Mouse (Mus musculus): Measurements from ENCODE around the gene Ccdc36.

DNA sequence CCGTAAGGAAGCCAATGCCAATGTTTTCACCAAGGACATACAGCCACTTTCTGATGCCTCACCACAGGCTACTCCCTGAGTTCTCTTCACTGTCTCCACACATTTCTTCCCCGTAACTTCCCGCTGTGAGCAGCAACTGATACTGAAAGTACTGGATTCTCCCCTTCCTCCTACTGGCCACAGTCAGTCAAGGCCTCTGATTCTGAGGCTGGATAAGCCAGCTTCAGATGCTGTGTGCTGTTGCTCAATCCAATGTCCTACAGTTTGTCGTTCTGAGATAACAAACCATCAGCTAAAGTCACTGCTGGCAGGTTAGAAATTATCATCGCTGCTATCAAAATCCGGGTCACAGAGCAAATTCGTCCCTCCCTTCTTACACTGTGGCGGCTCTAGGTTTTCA is 23.8 kb downstream of the Ccdc36 start:
- no peak for TF ChIP-seq CTCF (IDR thresholded peaks at IDR 0.05; ENCODE audit: extremely low read depth, insufficient read depth, insufficient read length, insufficient replicate concordance)
- TF ChIP-seq POLR2A (IDR thresholded peaks at IDR 0.05; ENCODE audit: low read depth, low read length) = no peak
